Mouse (Mus musculus): ENCODE data around the gene Mpzl2.

DNA sequence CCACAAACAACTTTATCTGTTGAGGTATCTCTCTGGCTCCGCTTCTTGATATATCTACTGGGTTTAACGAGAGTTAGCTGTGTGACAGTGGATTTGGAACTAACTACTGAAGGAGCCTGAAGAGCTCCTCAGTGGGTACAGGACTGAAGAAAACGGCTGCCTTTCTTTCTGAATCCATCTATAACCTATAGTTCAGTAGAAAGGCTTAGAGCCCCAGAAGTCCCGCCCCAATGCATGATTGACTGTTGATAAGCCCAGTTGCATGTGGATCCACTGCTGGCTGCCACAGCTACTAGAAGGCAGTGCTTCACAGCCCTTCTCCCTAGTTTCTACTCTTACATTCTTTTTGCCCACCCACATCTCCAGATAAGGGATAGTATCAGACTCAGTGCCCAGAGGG, 29.1 kb upstream of the Mpzl2 start:
- TF ChIP-seq CTCF (IDR thresholded peaks at IDR 0.05; ENCODE audit: low read depth, low read length) (no peak), POLR2A (IDR thresholded peaks at IDR 0.05; ENCODE audit: extremely low read depth, insufficient read depth, low read length) (no peak)

Measured in liver, adult 2 months (tissue).